Comparison of ENCODE assay signal across 8 mouse cellular contexts in genomic region chr19:18630221-18631119, GRCm38 (mm10). TPM values are rescaled to one million over a fixed set of nuclear protein-coding genes. Genes with fewer than 3 reads are reported as not detected.
DNase-seq lines count a peak whose midpoint lies in the region; ATAC-seq and TF ChIP-seq lines count a peak whose summit lies in the region.

No protein-coding gene starts in this region.

- no peak for TF ChIP-seq EP300 in stomach, postnatal 0 days (optimal IDR thresholded peaks at IDR 0.05)

- H3K4me1 ChIP-seq in cerebellum, adult 2 months (ENCODE audit: control insufficient read depth, insufficient read depth, low read length), result no peaks in the 10 kb centered on the region
- peaks cover 10% of the 10 kb centered on the region; the same call in 1 of the 2 replicates for H3K4me1 ChIP-seq in kidney, embryonic 14.5 days (ENCODE audit: control insufficient read depth, insufficient read depth, low read length)
- H3K4me1 ChIP-seq in stomach, postnatal 0 days (replicated peaks; ENCODE audit: control insufficient read depth, insufficient read depth), result no peaks in the 10 kb centered on the region

- H3K27ac ChIP-seq in cerebellum, adult 2 months (ENCODE audit: insufficient read depth, low read length), result no peak overlapping the region
- peak overlapping the region; percentile 63 for H3K27ac ChIP-seq in kidney, embryonic 14.5 days (ENCODE audit: low read depth, low read length)
- peak overlapping the region; percentile 96 for H3K27ac ChIP-seq in stomach, postnatal 0 days (replicated peaks)

- H3K4me2 ChIP-seq in kidney, embryonic 14.5 days (replicated peaks; ENCODE audit: low read depth, low read length), result peak overlapping the region; percentile 70
- H3K4me2 ChIP-seq in stomach, postnatal 0 days (replicated peaks; ENCODE audit: low read depth), result peak overlapping the region; percentile 61

- TF ChIP-seq CTCF in cerebellum, adult 2 months (IDR thresholded peaks at IDR 0.05; ENCODE audit: borderline replicate concordance, insufficient read depth, low read depth, low read length), result no peak
- TF ChIP-seq CTCF in stomach, postnatal 0 days (IDR thresholded peaks at IDR 0.05; ENCODE audit: low read depth), result no peak

- ATAC-seq in kidney, embryonic 14.5 days (ENCODE audit: low FRiP score, low TSS enrichment), result no peak
- ATAC-seq in stomach, postnatal 0 days (ENCODE audit: low FRiP score, low TSS enrichment), result no peak

- no peak for TF ChIP-seq POLR2A in cerebellum, adult 2 months (IDR thresholded peaks at IDR 0.05; ENCODE audit: borderline replicate concordance, insufficient read depth, low read length)

- H3K36me3 ChIP-seq in kidney, embryonic 14.5 days (ENCODE audit: control insufficient read depth, insufficient read depth, low read length), result no peaks in the 10 kb centered on the region
- H3K36me3 ChIP-seq in stomach, postnatal 0 days (ENCODE audit: control insufficient read depth, insufficient read depth, low read length), result no peaks in the 10 kb centered on the region

- peak overlapping the region; percentile 71 for H3K4me3 ChIP-seq in cerebellum, adult 2 months (replicated peaks; ENCODE audit: insufficient read depth, low read depth, low read length)
- H3K4me3 ChIP-seq in kidney, embryonic 14.5 days (ENCODE audit: low read length), result peak overlapping the region; percentile 75
- peak overlapping the region; percentile 90 for H3K4me3 ChIP-seq in stomach, postnatal 0 days (ENCODE audit: low read depth, low read length)

- H3K9ac ChIP-seq in kidney, embryonic 14.5 days (ENCODE audit: low read depth, low read length), result peak overlapping the region; percentile 78; the same call in 1 of the 2 replicates
- H3K9ac ChIP-seq in stomach, postnatal 0 days (ENCODE audit: low read length), result peak overlapping the region; percentile 92

- H3K9me3 ChIP-seq in kidney, embryonic 14.5 days (ENCODE audit: control insufficient read depth, low read length), result no peaks in the 10 kb centered on the region
- H3K9me3 ChIP-seq in stomach, postnatal 0 days (ENCODE audit: control insufficient read depth, low read length), result no peaks in the 10 kb centered on the region

- no peaks in the 10 kb centered on the region for H3K27me3 ChIP-seq in cerebellum, adult 2 months (ENCODE audit: control insufficient read depth, insufficient read depth, low read length)
- no peaks in the 10 kb centered on the region for H3K27me3 ChIP-seq in kidney, embryonic 14.5 days (ENCODE audit: control insufficient read depth, insufficient read depth, low read length)
- no peaks in the 10 kb centered on the region for H3K27me3 ChIP-seq in stomach, postnatal 0 days (ENCODE audit: control insufficient read depth, insufficient read depth, low read length)

- WGBS in cerebellum, adult 2 months, result 18% methylated on average over 17 of the region's 17 CpGs
- 9% methylated on average over 17 of the region's 17 CpGs for WGBS in kidney, embryonic 14.5 days
- 6% methylated on average over 17 of the region's 17 CpGs for WGBS in stomach, postnatal 0 days

- no peak for DNase-seq in cerebellum, adult 2 months
- DNase-seq in cerebellum, adult 8-10 months, result no peak
- DNase-seq in adipocyte (ENCODE audit: low spot score), result peak; percentile 80
- DNase-seq in heart, adult 9 months (ENCODE audit: low spot score in 2 of 2), result peak; percentile 26 to 28
- peak; percentile 69 for DNase-seq in lung, postnatal 36 days
- peak; percentile 56 for DNase-seq in stomach, postnatal 0 days (ENCODE audit: low spot score)
- DNase-seq in frontal cortex, adult 2 months (ENCODE audit: extremely low spot score in 1 of 2, low spot score in 1 of 2), result no peak

RNA-seq across cellular contexts. Expression of gene Ostf1, which starts 1.2 kb away (rescaled TPM):
- polyA plus RNA-seq in cerebellum, adult 2 months (2012; rRNA removed), result 26.4 and 29.0 TPM in 2 replicates
- 96.8 and 101 TPM in 2 replicates for polyA plus RNA-seq in kidney, embryonic 14.5 days (2014; fragmentation: Nextera tagmentation; extraction: Ambion mirVana)
- 129 and 134 TPM in 2 replicates for polyA plus RNA-seq in stomach, postnatal 0 days (2015; fragmentation: Nextera tagmentation; extraction: Ambion mirVana)
- 21.3 and 25.7 TPM in 2 replicates for polyA plus RNA-seq in frontal cortex, adult 2 months (2012; rRNA removed)

RNA-seq across cellular contexts. Expression of gene Nmrk1, which starts 1.3 kb away (rescaled TPM):
- polyA plus RNA-seq in cerebellum, adult 2 months (2012; rRNA removed), result 10.7 and 10.8 TPM in 2 replicates
- 17.8 and 18.5 TPM in 2 replicates for polyA plus RNA-seq in kidney, embryonic 14.5 days (2014; fragmentation: Nextera tagmentation; extraction: Ambion mirVana)
- polyA plus RNA-seq in stomach, postnatal 0 days (2015; fragmentation: Nextera tagmentation; extraction: Ambion mirVana), result 4.9 and 6.2 TPM in 2 replicates
- 9.2 and 9.8 TPM in 2 replicates for polyA plus RNA-seq in frontal cortex, adult 2 months (2012; rRNA removed)

RNA-seq across cellular contexts. Expression of gene Carnmt1, which starts 40.1 kb away (rescaled TPM):
- polyA plus RNA-seq in cerebellum, adult 2 months (2012; rRNA removed), result 7.7 and 8.2 TPM in 2 replicates
- polyA plus RNA-seq in kidney, embryonic 14.5 days (2014; fragmentation: Nextera tagmentation; extraction: Ambion mirVana), result 44.8 TPM in 2 replicates
- polyA plus RNA-seq in stomach, postnatal 0 days (2015; fragmentation: Nextera tagmentation; extraction: Ambion mirVana), result 18.4 and 18.6 TPM in 2 replicates
- 7.8 and 8.2 TPM in 2 replicates for polyA plus RNA-seq in frontal cortex, adult 2 months (2012; rRNA removed)

Comparison
In these comparisons a context has a peak if more than half of its experiments do, and no peak if none do; other contexts are left out.
1. DNase-seq: peak in adipocyte (single experiment), heart, adult 9 months (2 of 2), lung, postnatal 36 days (single experiment) and stomach, postnatal 0 days (single experiment); none in cerebellum, adult 2 months (0 of 2), cerebellum, adult 8-10 months (single experiment) and frontal cortex, adult 2 months (0 of 2).
2. Peak in every context shown above with its lines, with median percentiles within 50 percentile points of each other: H3K4me3 ChIP-seq.